Mouse (Mus musculus) Muller cell, postnatal 12 days (primary cell): ENCODE measurements at regions not wholly inside any gene's neighbourhood (a gene's known extent, or its start where the extent isn't known, plus 50 kb on each side); places are given as distances from the start of the nearest gene placed in this dataset.
"Not testable (repeated sequence)": the region's sequence is repeated elsewhere in the genome, so short reads cannot be mapped to it uniquely, and the experiment has no call there.

Experiments used
- DNase-seq: peaks from one replicate; pipeline ENCODE4 v3.0.0-alpha.2; 2015; ENCODE audit errors: inconsistent ontology term

GRCm38 (mm10) chr1:94582526-94582925 lies 530.2 kb upstream of the Pdcd1 start:
- no peak for DNase-seq

DNA sequence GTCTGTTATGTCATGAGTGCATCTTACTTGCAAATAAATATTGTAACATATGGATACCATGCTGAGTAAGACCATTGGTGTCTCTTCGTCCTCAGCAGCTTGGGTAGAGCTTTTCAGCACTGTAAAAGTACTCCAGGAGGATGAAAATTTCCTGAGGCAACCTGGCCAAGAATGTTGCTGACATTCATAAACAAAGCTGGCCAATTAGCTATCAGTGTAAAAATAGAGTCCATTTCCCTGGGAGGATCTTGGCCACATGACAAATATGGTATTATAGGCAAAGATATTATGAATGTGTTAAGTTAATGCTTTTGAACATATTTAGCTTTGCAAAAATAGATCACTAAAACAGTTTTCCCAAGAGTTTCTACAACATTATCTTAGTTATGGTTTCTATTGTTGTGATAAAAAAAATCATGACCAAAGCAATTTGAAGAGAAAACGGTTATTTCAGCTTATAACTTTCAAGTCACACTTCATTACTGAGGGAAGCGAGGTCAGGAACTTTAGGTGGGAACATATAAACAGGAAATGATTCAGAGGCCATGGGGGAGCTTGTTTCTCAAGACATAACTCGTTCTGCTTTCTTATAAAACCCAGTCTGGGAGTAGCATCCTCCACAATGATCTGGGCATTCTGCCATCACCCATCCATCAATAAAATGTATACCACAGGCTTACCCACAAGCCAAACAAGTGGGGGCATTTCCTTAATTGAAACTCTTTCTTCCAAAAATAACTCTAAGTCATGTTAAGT lies 529.5 kb upstream of the Pdcd1 start:
- DNase-seq: no peak

GRCm38 (mm10) chr1:94532773-94533541 lies 480.6 kb upstream of the Pdcd1 start:
- DNase-seq: peak; percentile 8

GRCm38 (mm10) chr1:94504080-94504520 lies 451.7 kb upstream of the Pdcd1 start:
- peak; percentile 27 for DNase-seq

GRCm38 (mm10) chr1:94503379-94504079 lies 451.2 kb upstream of the Pdcd1 start:
- peak; percentile 78 for DNase-seq

GRCm38 (mm10) chr1:94502066-94502861 lies 449.9 kb upstream of the Pdcd1 start:
- DNase-seq: no peak

GRCm38 (mm10) chr1:94496992-94497391 lies 444.6 kb upstream of the Pdcd1 start:
- no peak for DNase-seq

- no peak for DNase-seq
Measured at GRCm38 (mm10) chr1:94496341-94496740, 444.0 kb upstream of the Pdcd1 start.

DNA sequence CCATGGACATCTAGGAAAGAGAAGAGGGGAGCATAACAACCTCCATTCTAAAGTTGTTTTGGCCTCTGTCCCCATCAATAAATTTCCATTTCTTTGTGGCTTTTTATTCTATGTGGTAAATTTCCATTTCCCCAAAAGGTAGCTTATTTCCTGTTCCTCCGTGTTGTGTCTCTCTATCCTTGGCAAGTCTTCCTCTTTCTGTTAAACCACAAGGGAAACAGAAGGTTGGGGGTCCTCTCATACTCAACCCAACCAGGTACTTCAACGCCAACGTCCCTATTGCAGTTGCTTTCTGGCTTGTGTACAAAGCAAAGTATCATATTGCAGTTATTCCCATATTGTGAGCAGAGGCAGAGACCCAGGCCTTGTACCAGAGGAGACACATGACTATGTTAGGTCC lies 434.7 kb upstream of the Pdcd1 start:
- no peak for DNase-seq

GRCm38 (mm10) chr1:94469834-94470233 lies 417.5 kb upstream of the Pdcd1 start:
- not testable (repeated sequence) for DNase-seq

DNA sequence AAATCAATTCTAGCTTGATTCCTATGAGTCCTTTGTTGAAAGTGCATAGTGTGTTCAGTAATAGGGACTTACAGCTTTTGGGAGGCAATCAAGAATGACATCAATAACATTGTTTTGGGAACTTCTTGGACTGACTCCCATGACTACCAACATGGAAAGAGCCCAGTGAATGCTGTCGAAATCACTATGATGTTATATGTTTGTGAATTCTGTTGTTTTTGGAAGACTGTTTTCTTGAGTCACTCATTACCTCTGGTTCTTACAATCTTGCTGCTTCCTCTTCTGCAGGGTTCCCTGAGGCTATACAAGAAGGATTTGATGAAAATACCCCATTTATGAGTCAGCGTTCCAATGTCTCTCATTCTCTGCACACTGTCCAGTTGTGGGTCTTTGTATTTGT lies 371.4 kb upstream of the Pdcd1 start:
- peak; percentile 55 for DNase-seq

DNA sequence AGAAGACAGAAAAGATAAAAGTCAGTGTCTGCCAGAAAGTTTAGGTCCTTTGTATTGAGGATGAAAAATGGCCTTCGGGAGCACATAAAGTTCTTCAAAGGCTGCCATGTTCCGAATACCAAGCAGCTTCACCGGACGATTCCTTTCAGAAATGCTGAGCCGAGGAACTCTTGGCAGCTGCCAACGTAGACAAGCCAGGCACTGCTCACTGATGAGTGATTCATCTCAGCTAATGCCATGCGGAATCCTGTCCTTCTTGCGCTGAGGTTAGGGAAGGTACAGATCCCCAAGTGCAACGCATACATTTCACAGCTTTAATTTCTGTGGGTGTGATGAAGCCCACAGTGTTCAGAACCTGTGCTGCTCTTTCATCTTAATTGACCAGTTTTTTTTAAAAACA lies 360.7 kb upstream of the Pdcd1 start:
- peak; percentile 41 for DNase-seq

- DNase-seq: peak; percentile 24
Measured at GRCm38 (mm10) chr1:94366606-94367005, 314.3 kb upstream of the Pdcd1 start.

DNA sequence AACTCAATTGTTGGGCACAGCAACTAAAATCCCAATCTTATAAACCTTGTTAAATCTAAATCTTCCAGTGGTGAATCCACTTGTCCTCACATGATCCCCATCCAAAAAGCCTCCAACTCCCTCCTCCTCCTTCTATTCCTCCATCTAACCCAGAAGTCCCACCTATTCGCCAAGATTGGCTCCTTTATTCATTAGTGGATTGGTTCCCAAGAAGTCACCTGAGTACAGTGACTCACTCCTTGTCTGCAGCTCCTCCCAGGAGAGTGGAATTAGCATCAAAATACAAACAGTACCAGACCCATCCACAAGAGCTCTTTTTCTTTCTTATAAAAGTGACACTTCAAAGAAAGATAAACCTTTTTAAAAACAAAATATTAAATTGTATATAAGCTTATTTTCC lies 304.6 kb upstream of the Pdcd1 start:
- no peak for DNase-seq

DNA sequence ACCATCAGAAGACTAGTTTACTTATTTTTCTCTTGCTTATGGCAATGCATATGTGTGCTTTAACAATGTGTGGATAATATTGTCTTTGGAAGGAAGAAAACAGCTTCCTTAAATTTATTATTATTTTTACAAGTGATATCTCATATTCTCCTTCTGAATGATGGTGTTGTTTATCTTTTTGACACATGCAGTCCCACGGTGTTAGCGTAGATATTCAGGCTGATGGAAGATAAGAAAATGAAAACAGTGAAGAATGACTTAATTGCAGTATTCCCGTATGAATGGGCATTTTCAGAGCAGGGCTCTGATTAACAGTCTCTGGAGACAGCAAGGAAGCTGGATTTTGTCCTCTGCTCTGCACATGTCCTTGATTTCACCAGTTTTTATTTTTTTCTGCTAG lies 303.5 kb upstream of the Pdcd1 start:
- DNase-seq: no peak

GRCm38 (mm10) chr1:94342576-94342975 lies 290.2 kb upstream of the Pdcd1 start:
- DNase-seq: no peak

GRCm38 (mm10) chr1:94341237-94341636 lies 288.9 kb upstream of the Pdcd1 start:
- DNase-seq: peak; percentile 79

DNA sequence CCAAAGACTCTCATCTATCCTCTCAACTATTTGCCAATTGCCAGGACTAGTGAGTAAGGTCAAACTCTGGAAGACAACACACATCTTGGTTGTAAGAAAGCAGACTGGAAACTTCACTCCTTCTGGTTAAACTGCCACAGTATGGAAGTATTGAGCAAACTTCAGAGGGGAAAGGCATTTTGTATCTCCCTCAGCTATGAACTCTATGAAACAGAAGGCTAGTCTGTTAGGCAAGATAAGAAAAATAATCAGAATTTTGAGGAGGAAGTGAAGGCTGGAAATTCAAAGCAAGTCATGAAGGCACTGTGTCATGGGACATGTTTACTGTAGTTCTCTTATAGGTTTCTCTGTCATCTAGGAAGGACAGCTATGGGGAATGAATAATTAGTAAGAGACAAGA lies 265.7 kb upstream of the Pdcd1 start:
- DNase-seq: no peak

DNA sequence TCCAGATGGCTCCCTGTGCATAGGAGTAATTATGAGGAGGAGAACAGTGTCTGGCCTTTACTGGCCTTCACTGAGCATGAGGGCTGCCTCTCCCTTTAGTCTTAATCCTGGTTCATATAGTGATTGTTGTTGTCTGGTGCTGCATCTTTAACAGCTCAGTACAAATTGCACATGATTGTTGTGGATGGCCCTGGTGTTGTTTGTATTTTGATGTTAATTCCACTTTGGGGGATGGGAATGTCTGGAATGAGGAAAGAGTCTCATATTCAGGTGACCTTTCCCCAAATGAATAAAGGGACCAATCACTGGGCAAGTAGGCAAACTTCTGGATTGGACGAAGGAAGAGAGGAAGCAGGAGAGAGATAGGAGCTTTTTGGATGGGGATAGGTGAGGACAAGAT lies 246.0 kb upstream of the Pdcd1 start:
- DNase-seq: no peak

DNA sequence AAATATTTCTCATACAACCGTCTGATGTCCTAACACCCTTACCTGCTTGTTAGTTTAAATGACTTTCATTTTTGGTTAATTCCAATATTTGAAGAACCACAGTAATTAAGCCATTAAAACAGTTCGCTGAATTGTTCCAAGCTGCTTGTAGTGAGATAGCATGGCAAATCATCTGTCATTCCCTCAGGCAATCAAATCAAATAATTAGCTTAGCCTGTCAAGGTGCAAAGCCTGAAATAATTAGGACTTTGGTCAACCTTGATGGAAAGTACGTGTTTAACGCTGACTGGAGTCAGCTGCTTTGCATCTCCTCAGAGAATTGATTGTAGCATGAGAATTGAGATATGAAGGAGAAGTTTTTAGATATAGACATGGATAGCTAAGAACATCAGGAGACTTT lies 220.2 kb upstream of the Pdcd1 start:
- no peak for DNase-seq

- no peak for DNase-seq
Measured at GRCm38 (mm10) chr1:94263313-94263712, 211.0 kb upstream of the Pdcd1 start.

- no peak for DNase-seq
Measured at GRCm38 (mm10) chr1:94235426-94235825, 183.1 kb upstream of the Pdcd1 start.
